Mouse (Mus musculus) cerebellum, adult 9-11 months (tissue): Measurements from ENCODE around the gene Map2k6.

Source experiments
- DNase-seq: peaks from one replicate; pipeline ENCODE4 v3.0.0; 2022

Map2k6 gene

GRCm38 (mm10) chr11:110495323-110496060 lies 96.6 kb downstream of the Map2k6 start:
- no peak for DNase-seq

GRCm38 (mm10) chr11:110496061-110496446 lies 97.1 kb downstream of the Map2k6 start:
- DNase-seq = peak; percentile 12

DNA sequence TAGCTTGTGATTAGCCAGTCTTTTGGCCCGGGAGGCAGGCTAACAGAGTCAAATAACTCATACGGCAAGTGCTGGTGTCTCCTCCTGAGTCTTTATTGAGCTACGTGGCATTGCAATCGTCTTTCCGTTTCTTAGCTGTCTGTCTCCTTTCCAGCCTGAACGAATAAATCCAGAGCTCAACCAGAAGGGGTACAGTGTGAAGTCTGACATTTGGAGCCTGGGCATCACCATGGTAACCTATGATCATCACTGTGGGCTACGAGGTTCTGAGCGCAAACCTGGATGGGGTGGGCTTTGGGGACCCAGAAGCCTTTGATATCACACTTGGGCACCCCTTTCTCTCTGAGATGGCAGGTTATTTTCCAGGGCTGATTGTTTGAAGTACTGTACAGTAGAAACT lies 98.8 kb downstream of the Map2k6 start:
- no peak for DNase-seq

- no peak for DNase-seq
These were observed 99.8 kb downstream of the Map2k6 start for GRCm38 (mm10) chr11:110498651-110499213.

GRCm38 (mm10) chr11:110502937-110503670 lies 104.2 kb downstream of the Map2k6 start:
- DNase-seq = no peak

GRCm38 (mm10) chr11:110511466-110511865 lies 112.5 kb downstream of the Map2k6 start:
- no peak for DNase-seq

GRCm38 (mm10) chr11:110518648-110519047 lies 119.7 kb downstream of the Map2k6 start:
- DNase-seq = no peak

DNA sequence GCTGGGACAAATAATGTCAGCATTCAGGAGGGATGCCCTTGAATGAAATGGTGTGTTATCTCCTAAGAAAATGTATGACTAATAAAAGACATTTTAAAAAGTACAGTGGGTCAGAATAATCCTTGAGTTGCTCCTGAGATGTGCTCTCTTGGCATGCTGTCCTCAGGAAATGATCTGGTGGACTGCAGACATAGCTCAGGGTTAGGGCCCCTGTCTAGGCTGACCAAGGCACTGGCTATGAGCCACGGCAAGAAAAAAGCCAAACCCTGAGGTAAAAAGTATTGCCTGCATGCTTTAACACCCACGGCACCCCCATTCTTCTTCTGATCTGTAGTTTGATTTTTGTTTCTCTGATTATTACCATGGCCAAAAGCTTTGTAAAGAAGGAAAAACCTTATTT lies 124.0 kb downstream of the Map2k6 start:
- no peak for DNase-seq

DNA sequence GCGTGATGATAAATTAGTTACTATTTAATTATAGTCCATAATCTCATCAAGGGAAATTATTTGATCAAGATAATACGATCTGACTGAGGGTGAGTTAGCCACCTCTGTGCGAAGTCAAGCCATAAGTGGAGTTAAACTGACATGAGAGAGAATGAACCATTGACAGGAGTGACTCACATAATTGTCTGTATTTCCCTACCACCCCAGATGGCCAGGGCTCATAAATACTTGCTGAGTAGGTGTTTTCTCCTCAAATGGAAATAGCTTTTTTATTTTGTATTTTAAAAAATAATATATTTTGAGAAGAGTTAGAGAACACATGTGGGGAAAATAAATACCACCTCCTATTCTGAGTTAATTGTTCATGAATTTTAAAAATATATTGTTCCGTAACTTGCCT lies 127.2 kb downstream of the Map2k6 start:
- no peak for DNase-seq

- no peak for DNase-seq
These were observed 132.2 kb downstream of the Map2k6 start for GRCm38 (mm10) chr11:110531087-110531486.

- no peak for DNase-seq
These were observed 135.9 kb downstream of the Map2k6 start for GRCm38 (mm10) chr11:110534856-110535255.

DNA sequence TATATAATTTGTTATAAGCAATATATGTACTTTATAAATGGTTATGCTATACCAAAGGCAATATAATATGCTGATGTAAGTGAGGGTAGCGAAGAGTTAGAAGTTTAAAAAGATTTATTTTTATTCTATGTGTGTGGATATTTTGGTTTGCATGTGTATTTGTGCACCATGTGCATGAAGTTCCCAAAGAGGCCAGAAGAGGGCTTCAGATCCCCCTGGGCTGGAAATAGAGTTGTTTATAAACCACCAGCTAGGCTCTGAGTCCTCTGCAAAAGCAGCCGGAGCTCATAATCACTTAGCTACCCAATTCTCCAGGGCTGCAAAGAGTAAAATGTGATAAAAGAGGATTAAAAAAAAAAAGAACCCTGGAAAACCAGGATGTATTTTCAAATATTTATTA lies 137.6 kb downstream of the Map2k6 start:
- DNase-seq = no peak

DNA sequence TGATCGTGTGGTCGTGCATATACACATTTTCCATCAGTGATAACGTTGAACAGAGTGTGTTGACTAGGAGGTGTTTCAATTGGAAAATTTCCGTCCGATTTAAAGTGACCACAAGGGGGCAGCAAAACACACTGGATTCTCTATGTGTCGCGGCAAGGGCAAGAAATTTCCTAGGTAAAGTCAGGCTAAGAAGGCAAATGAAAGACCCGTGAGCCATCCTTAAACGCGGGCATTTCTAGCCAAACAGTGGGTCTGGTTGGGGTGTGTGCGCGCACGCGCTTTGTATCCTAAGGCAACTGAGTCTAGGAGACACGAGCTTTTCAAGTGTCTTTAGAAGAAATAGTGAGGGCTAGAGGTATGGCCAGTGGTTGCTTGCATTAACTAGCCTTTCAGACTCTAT lies 138.7 kb downstream of the Map2k6 start:
- DNase-seq = peak; percentile 25

DNA sequence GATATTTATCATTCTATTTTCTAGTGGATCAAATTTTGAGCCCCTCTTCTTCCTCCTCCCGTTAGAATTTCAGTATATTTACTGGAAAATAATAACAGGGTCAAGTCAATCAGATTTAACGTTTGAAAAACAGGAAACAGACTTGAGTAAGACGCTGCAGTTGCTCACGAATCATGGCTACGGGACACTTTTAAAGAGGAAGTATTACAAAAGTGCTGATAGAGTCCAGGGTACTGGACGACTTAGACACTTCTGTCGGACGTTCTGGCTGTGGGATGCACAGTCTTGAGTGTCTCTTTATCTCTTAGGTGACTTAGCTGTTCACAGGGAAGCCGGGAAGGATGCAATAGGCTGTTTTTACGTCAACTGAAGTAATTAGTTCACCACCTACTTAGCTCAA lies 139.3 kb downstream of the Map2k6 start:
- no peak for DNase-seq

DNA sequence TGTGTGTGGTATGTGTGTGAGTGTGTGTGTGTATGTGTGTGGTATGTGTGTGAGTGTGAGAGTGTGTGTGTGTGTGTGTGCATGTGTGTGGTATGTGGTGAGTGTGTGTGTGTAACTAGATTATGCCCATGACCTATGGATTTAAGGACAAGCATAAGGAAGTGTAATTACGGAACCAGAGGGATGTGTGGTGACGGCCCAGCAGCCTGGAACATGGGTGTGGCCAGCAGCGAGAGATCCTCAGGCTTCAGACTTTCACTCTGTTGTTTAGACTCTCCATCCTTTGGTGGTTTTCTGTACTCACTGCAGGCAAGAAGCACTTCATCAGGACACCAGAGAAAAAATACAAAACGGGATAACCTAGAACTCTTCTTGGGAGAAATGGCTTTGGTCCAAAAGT lies 143.0 kb downstream of the Map2k6 start:
- no peak for DNase-seq

- DNase-seq = no peak
These were observed 145.7 kb downstream of the Map2k6 start for GRCm38 (mm10) chr11:110544419-110545210.

- no peak for DNase-seq
These were observed 146.5 kb downstream of the Map2k6 start for GRCm38 (mm10) chr11:110545416-110545815.

GRCm38 (mm10) chr11:110551471-110551967 lies 152.6 kb downstream of the Map2k6 start:
- DNase-seq = no peak

- no peak for DNase-seq
These were observed 163.6 kb downstream of the Map2k6 start for GRCm38 (mm10) chr11:110562320-110563081.

DNA sequence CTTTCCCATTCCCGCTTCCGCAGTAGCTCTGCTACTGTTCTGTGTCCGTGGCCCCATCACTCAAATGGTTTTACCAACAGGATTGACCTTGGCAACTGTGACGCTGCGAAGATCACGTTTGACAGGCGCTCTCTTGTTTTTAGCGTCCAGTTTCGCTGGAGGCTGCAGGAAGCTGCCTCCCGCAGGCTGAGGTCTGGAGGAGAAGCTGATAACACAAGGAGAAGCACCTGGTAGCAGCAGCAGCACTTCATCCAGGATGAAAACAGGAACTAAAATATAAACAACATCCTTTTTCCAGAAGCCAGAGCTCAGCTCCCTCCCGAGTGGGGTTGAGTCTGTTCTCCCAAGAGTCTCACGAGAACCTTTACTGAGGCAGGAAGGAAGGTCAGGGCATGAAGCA lies 164.3 kb downstream of the Map2k6 start:
- DNase-seq = no peak

DNA sequence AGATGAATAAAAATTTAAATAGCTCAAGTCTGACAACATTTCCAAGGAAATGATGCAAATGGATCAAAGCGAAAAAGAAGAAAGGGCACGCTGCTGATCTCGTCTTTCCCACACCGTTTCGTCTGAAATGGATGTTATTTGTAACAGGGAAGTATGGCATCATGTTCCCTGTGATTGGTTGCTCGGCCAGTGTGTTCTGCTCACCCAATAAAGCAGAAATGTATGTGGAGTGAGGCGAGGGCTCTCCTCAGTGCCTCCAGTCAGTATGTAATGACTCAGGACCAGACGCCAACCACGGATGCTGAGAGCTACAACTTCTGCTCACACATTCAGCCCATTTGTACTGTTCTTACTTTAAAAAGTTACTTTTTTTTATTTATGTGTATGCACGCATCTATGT lies 164.9 kb downstream of the Map2k6 start:
- DNase-seq = no peak

GRCm38 (mm10) chr11:110566307-110566706 lies 167.4 kb downstream of the Map2k6 start:
- DNase-seq = no peak
